Mouse (Mus musculus) embryonic facial prominence, embryonic 10.5 days (tissue): ENCODE results near the gene Ano2. TPM values are rescaled to one million over a fixed set of nuclear protein-coding genes. Genes with fewer than 3 reads are reported as not detected.

ENCODE experiments used
- DNase-seq: peaks from one replicate; pipeline ENCODE4 v3.0.0-alpha.2; 2017; ENCODE audit warnings: low spot score
- H3K27ac ChIP-seq: fragments of 300-500 bp; sonication (generic); replicated peaks from 2 replicates; pipeline ENCODE4 v1.5.1; 2016; ENCODE audit warnings: mild to moderate bottlenecking
- H3K27me3 ChIP-seq: fragments of 300-500 bp; sonication (generic); replicated peaks from 2 replicates; pipeline ENCODE4 v1.6.1; 2016; ENCODE audit warnings: low read depth, mild to moderate bottlenecking; ENCODE audit not compliant: poor library complexity, severe bottlenecking
- H3K36me3 ChIP-seq: fragments of 300-500 bp; sonication (generic); replicated peaks from 2 replicates; pipeline ENCODE4 v1.6.1; 2016; ENCODE audit warnings: mild to moderate bottlenecking, moderate library complexity
- H3K4me1 ChIP-seq: fragments of 300-500 bp; sonication (generic); 2 replicates; pipeline ENCODE4 v1.6.1; 2016
- H3K4me3 ChIP-seq: fragments of 300-500 bp; sonication (generic); 2 replicates; pipeline ENCODE4 v1.5.1; 2016; ENCODE audit warnings: mild to moderate bottlenecking, moderate library complexity
- H3K9me3 ChIP-seq: fragments of 300-500 bp; sonication (generic); 2 replicates; pipeline ENCODE4 v1.6.1; 2016; ENCODE audit warnings: mild to moderate bottlenecking
- WGBS: fragments of 180-500 bp; shearing (Covaris S2); methylation state at CpG from one replicate; pipeline ENCODE4 v1.1.7; 2016; 5-methylcytosine and 5-hydroxymethylcytosine counted together
- polyA plus RNA-seq: library from polyadenylated mRNA; unstranded; fragments of >200 nt; fragmentation: Nextera tagmentation; extraction: Ambion mirVana; gene quantifications from 2 replicates; pipeline ENCODE4 v1.2.1, GENCODE M21; 2016

Ano2 gene
- polyA plus RNA-seq, 1 experiment from 2014 or later, result 0.21 TPM

- Histone ChIP-seq H3K27ac (no peak overlapping the region), H3K9me3 (no peaks in the 10 kb centered on the region), H3K4me3 (no peak overlapping the region), H3K36me3 (no peaks in the 10 kb centered on the region), H3K4me1 (peaks cover 33% of the 10 kb centered on the region), H3K27me3 (no peaks in the 10 kb centered on the region)
- DNase-seq, result no peak
Observed at GRCm38 (mm10) chr6:125973551-125973950, 283.3 kb downstream of the Ano2 start.

DNA sequence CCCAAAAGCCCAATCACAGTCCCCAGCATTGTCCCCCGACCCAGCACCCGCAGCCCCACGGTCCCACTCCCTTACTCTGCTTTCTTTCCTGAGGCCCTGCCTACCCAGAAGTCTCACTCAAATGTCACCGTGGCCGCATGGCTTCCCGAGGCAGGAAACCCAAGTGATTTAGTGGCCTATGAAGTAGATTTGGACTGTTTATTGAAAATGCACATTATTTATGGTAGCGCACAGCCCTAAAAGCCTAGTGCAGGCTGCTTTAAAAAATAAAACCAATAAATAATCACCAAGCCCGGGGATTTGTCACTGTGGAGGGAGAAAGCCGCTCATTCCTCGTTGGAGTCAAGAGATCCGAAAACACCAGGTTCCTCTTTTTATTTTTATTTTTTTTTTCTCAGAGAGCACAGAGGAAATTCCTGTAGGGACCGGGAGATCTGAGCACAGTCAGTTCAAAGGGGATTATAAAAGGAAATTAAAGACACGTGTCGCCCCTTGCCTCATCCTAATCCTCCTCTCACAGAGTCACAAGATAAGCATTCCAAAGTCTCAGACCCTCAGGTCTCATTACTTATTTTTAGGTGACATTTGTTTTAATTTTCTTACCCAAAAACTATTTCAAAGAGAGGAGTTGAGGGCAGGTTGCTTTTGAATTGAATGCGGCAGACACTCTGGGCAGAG lies 285.7 kb downstream of the Ano2 start:
- WGBS, result 47% methylated on average over 15 of the region's 15 CpGs
- no peaks in the 10 kb centered on the region for H3K27me3 ChIP-seq
- no peaks in the 10 kb centered on the region for H3K9me3 ChIP-seq
- peak; percentile 31 for DNase-seq
- H3K27ac ChIP-seq, result peak overlapping the region; percentile 76
- H3K4me1 ChIP-seq, result peaks cover 39% of the 10 kb centered on the region
- H3K36me3 ChIP-seq, result no peaks in the 10 kb centered on the region
- H3K4me3 ChIP-seq, result no peak overlapping the region

GRCm38 (mm10) chr6:125979601-125980000 lies 289.4 kb downstream of the Ano2 start:
- Histone ChIP-seq H3K4me3 (no peak overlapping the region), H3K27me3 (no peaks in the 10 kb centered on the region), H3K27ac (no peak overlapping the region), H3K36me3 (no peaks in the 10 kb centered on the region), H3K4me1 (peaks cover 38% of the 10 kb centered on the region), H3K9me3 (no peaks in the 10 kb centered on the region)
- 87% methylated on average over 5 of the region's 5 CpGs for WGBS
- DNase-seq, result no peak

- WGBS, result 89% methylated on average over 4 of the region's 4 CpGs
Observed at GRCm38 (mm10) chr6:125984050-125984449, 293.8 kb downstream of the Ano2 start.

GRCm38 (mm10) chr6:125992731-125993130 lies 302.5 kb downstream of the Ano2 start:
- H3K4me3 ChIP-seq, result no peak overlapping the region
- H3K27me3 ChIP-seq, result no peaks in the 10 kb centered on the region
- 0 out of 2 replicates have a peak, but pooled peaks cover 10% of the 10 kb centered on the region for H3K4me1 ChIP-seq
- no peaks in the 10 kb centered on the region for H3K9me3 ChIP-seq
- 57% methylated on average over 6 of the region's 6 CpGs for WGBS
- H3K27ac ChIP-seq, result no peak overlapping the region
- DNase-seq, result no peak
- no peaks in the 10 kb centered on the region for H3K36me3 ChIP-seq

More at GRCm38 (mm10) chr6:125984050-125984449, 293.8 kb downstream of the Ano2 start:
- Histone ChIP-seq H3K9me3 (no peaks in the 10 kb centered on the region), H3K4me1 (peaks cover 5% of the 10 kb centered on the region; the same call in 1 of the 2 replicates), H3K36me3 (no peaks in the 10 kb centered on the region), H3K27me3 (no peaks in the 10 kb centered on the region), H3K4me3 (no peak overlapping the region), H3K27ac (no peak overlapping the region)
- DNase-seq, result no peak

DNA sequence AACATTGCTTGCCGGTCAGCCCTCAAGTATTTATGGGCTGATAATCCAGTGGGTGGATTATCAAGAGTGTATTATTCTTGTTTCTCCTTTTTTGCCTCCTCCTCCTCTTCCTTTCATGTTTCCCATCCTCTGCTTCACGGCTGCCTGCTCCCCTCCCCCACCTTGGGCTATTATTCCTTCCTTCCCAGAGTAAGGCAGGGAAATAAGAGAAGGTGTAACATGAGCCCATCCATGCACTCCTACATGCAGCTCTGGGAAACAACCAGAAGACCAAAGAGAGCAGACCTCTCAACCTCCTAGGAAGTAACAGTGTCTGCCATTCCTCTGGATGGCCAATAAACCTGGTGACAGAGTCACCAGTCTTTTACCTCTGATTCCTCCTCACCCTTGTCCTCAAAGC lies 311.6 kb downstream of the Ano2 start:
- 26% methylated on average over 2 of the region's 2 CpGs for WGBS
- H3K9me3 ChIP-seq, result no peaks in the 10 kb centered on the region
- peaks cover 40% of the 10 kb centered on the region for H3K4me1 ChIP-seq
- H3K27me3 ChIP-seq, result no peaks in the 10 kb centered on the region
- peak overlapping the region; percentile 83 for H3K27ac ChIP-seq
- H3K36me3 ChIP-seq, result no peaks in the 10 kb centered on the region
- 0 out of 2 replicates have a peak overlapping the region, but pooled peaks have one; percentile 18 for H3K4me3 ChIP-seq
- DNase-seq, result peak; percentile 69

DNA sequence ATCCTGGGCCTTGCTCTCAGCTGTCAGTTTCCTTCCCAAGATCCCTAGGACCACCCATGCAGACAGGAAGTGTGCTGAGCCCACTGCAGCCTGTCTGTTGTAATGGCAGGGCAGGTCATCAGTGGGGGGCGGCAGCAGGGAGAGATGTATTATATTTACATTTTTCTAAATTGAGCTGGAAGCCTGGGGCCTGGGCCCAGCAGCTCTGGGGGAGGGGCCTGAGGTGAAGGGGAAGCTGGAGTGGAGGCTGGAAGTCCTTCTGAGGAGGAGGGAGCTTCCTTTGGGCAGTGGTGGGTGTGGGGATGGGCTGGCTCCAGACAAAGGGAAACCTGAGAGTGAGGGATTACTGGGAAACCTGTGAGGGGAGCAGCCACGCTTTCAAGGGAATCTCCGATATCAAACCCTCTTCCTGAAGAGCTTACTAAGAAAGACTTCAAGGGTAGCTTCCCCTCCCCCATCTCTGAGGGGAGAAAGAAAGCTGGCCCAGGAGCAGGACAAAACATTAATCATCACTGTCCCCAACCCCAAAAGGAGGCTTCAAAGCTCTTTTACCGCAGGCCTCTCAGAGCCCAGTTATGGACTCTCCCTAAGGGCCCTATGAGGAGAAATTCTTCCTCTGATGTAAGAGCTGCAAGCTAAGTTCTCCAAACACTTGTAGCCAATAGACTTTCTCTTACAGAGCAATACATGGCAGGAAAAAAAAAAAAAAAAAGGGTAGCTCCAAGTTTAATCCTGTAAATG lies 313.0 kb downstream of the Ano2 start:
- no peaks in the 10 kb centered on the region for H3K9me3 ChIP-seq
- 8% methylated on average over 4 of the region's 4 CpGs for WGBS
- H3K27me3 ChIP-seq, result no peaks in the 10 kb centered on the region
- peaks cover 47% of the 10 kb centered on the region for H3K4me1 ChIP-seq
- peak overlapping the region; percentile 18; the same call in 1 of the 2 replicates for H3K4me3 ChIP-seq
- peak overlapping the region; percentile 83 for H3K27ac ChIP-seq
- peak; percentile 92 for DNase-seq
- no peaks in the 10 kb centered on the region for H3K36me3 ChIP-seq

DNA sequence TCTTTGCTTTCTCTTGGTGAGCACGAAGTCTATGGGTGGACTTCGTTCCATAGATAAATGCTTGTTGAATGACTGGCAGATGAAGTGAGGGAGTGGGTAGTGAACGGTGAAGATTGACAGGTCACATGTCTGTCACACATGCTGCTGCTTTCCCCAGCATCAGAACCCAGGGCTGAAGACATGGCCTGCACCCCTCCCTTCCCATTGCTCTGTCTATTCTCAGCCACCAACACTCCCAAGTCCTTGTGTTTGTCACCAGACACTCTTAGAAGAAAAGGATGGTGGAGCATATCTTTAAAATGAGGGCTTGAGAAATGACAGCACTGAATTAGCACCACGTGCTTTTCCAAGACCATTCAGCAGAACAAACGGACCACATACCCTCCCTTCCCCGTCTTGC lies 316.4 kb downstream of the Ano2 start:
- H3K36me3 ChIP-seq, result no peaks in the 10 kb centered on the region
- no peak overlapping the region for H3K4me3 ChIP-seq
- no peaks in the 10 kb centered on the region for H3K27me3 ChIP-seq
- no peak for DNase-seq
- no peaks in the 10 kb centered on the region for H3K9me3 ChIP-seq
- no peak overlapping the region for H3K27ac ChIP-seq
- WGBS, result 89% methylated on average over 6 of the region's 6 CpGs
- H3K4me1 ChIP-seq, result peaks cover 73% of the 10 kb centered on the region

GRCm38 (mm10) chr6:126009083-126009482 lies 318.9 kb downstream of the Ano2 start:
- peak overlapping the region; percentile 55 for H3K27ac ChIP-seq
- WGBS, result 25% methylated on average over 3 of the region's 3 CpGs
- no peaks in the 10 kb centered on the region for H3K9me3 ChIP-seq
- H3K4me3 ChIP-seq, result no peak overlapping the region
- H3K36me3 ChIP-seq, result no peaks in the 10 kb centered on the region
- H3K27me3 ChIP-seq, result no peaks in the 10 kb centered on the region
- DNase-seq, result peak; percentile 47
- H3K4me1 ChIP-seq, result peaks cover 63% of the 10 kb centered on the region

- no peak for DNase-seq
- 87% methylated on average over 2 of the region's 2 CpGs for WGBS
Observed at GRCm38 (mm10) chr6:126016991-126017390, 326.8 kb downstream of the Ano2 start.

DNA sequence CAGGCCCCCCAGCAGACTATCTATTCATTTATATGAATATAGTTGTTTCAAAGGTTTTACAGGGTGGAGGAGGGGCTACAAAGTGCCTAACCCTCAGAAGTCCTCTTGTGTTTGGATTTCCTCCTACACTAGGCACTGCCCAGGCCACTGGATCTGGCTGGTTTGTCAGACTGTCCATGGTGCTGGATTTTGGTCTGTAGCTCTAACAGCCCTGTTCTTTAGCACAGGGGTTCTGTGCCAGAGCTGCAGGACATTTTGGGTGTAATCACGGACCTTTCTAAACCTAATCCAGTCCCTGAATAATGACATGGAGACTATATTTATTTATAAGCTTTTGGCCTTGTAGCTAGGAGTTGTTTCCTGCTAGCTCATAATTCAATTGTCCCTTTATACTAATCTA lies 328.2 kb downstream of the Ano2 start:
- no peaks in the 10 kb centered on the region for H3K27me3 ChIP-seq
- H3K27ac ChIP-seq, result no peak overlapping the region
- WGBS, result 78% methylated on average over 1 of the region's 1 CpGs
- 0 out of 2 replicates have a peak, but pooled peaks cover 10% of the 10 kb centered on the region for H3K4me1 ChIP-seq
- DNase-seq, result no peak
- no peak overlapping the region for H3K4me3 ChIP-seq
- H3K9me3 ChIP-seq, result no peaks in the 10 kb centered on the region
- H3K36me3 ChIP-seq, result no peaks in the 10 kb centered on the region

More at GRCm38 (mm10) chr6:126016991-126017390, 326.8 kb downstream of the Ano2 start:
- Histone ChIP-seq H3K4me1 (peaks cover 16% of the 10 kb centered on the region), H3K4me3 (no peak overlapping the region), H3K27me3 (no peaks in the 10 kb centered on the region), H3K36me3 (no peaks in the 10 kb centered on the region), H3K27ac (no peak overlapping the region), H3K9me3 (no peaks in the 10 kb centered on the region)

DNA sequence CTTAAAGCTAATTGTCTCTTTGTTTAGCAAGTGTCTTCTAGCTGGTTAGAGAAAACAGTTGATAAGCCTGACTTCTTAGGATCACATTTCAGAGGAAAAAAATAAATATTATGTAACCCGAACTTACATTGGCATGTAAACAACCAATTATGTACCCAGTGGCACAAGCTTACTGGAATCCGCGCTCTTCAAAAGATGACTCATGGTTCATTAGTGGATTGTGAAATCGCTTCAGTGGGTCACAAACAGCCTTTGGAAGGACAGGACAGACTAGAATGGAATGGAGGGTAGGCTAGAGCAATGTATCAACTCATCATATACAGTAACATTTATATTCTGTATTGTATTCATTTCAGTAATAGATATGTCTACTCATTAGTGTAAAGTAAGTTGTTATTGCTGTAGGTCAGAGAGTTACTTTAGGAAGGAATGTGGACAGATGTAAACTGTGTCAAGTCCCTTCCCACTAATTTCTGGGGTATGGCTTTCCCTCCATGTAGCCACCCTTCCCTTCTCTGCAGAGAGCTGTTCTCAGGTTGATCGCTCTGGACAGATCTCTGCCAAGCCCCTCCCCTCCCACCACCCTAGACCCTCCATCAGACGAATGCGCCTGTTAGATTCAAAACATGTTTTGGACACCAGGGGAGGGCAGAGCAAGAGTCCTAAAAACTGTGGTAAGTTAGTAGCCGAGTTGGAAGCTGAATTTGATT lies 343.6 kb downstream of the Ano2 start:
- no peaks in the 10 kb centered on the region for H3K9me3 ChIP-seq
- no peak overlapping the region for H3K4me3 ChIP-seq
- H3K4me1 ChIP-seq, result peaks cover 24% of the 10 kb centered on the region
- 66% methylated on average over 8 of the region's 8 CpGs for WGBS
- H3K36me3 ChIP-seq, result no peaks in the 10 kb centered on the region
- H3K27ac ChIP-seq, result no peak overlapping the region; the same call in 1 of the 2 replicates
- DNase-seq, result no peak
- H3K27me3 ChIP-seq, result no peaks in the 10 kb centered on the region
